Mouse (Mus musculus) left cerebral cortex, postnatal 14 days (tissue): Measurements from ENCODE around the gene Ccdc153. TPM values are rescaled to one million over a fixed set of nuclear protein-coding genes. Genes with fewer than 3 reads are reported as not detected.
A peak's percentile ranks its signal among the peaks of the same experiment; 100 is the strongest.

Experiments
- DNase-seq, 2 experiments: peaks; one replicate each; pipeline ENCODE4 v3.0.0; 2021 to 2022; ENCODE audit warnings: low spot score in 2 of 2, mixed read lengths in 1 of 2
- intact Hi-C: fragments of 180-260 bp; cut with DNase I; formaldehyde crosslinking; loops from one replicate; pipeline ENCODE4 v1.15.1; 2025
- long read RNA-seq, 2 experiments: library from polyadenylated mRNA; stranded (forward); transcript quantifications; one replicate each; pipeline ENCODE4 v2.0.0; 2021
- total RNA-seq, 2 experiments: library from RNA; stranded (reverse); gene quantifications; 2 replicates each; pipeline ENCODE4 v1.2.3; 2021

Gene Ccdc153
- 1 to 10 TPM; 1.2 to 1.4 TPM for total RNA-seq
- long read RNA-seq, experiment 1: 0 reads
- long read RNA-seq, experiment 2: 0 reads

DNA sequence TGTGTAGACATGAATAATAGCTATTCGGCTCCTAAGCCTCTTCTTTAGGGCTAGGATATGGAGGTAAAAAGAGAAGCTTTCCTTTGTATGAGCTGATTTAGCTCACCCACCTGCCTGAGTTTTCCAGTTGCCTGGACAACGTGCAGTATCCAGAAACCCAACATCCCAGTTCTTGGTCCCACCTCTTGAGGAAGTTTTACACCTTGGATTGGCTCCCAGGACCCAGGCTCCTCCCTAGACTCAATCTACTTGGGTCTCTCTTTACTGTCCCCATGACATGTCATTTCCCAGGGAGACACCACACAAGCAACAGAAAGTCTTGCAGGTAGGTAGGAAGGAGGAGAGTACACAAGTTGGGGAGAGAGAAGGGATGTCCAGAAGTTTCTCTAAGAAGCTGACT, at the start of gene Ccdc153:
Gene Ccdc153, plus strand, starts transcription at position 278 of the 400 bp plus-strand sequence.
- peak in 1 of 2 experiments; percentile 55 for DNase-seq
- intact Hi-C loops: no loop called here

DNA sequence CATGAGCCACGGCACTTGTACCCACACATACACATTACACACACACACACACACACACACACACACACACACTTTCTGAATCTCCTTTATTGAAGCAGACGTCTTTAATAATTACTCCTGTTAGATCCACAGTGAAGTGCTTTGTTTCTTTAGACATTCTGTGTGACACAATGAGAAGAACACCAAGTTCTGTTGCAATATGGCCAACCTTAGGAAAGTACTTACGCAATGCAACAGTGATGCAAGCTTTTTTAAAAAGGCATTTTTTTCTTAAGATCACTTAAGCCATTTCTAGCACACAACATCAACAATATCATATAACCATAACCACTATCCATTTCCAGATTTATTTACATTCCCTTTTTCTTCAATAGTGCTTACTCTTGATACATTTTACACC, 49.3 kb upstream of the Ccdc153 start:
- no peak for DNase-seq
- intact Hi-C loops: no loop called here

DNA sequence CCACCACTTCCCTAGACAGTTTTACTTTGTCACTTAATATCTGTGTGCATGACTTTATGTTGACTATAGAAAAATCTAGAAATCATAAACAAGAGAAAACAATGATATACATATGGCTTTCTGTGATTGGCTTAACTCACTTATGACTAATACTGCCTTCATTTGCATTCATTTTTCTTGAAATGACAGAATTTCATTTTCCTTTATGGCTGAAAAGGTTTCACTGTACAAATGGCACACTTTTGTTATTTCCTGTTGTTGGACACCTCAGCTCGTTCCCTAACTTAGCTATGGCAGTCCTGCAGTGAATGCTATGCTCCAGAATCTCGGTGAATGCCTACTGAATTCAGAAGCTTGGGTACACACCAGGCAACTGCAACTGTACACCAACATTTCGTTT, 48.2 kb upstream of the Ccdc153 start:
- DNase-seq: no peak
- intact Hi-C loops: no loop called here

DNA sequence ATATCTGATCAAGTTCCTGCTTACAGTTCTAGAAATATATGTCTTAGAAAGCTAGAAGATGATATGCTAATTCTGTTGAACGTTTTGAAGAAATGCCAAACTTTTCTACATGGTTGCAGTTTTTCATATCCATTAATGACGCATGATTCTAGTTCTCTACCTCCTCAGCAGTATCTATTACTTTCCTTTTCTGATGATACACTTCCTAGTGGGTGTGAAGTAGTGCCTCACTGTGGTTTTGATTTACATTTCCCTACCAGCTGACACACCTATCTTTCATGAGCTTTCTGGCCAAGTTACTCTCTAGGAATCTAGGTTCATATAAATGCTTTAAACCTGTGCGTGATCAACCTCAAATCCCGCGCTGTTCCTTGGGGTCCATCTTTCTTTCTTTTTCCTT, 47.7 kb upstream of the Ccdc153 start:
- intact Hi-C loops: no loop called here
- no peak for DNase-seq

DNA sequence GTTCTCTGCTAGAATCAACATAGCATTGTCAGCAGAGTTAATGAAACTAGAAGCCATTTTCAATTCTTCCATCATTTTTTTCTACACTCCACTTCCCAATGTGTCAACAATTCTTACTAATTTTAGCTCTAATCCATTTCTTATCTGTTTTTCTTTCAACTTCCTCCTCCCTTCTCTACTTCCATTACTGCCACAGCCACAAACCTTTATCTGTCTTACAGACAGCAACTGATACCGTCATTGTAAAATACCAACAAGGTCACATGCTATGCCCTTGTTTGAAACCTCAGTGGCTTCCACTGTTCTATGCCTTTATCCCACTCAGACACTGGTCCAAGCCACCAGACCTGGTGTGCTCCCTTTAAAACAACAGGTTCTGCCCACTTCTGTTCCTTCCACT, 46.5 kb upstream of the Ccdc153 start:
- intact Hi-C loops: no loop called here
- DNase-seq: no peak

DNA sequence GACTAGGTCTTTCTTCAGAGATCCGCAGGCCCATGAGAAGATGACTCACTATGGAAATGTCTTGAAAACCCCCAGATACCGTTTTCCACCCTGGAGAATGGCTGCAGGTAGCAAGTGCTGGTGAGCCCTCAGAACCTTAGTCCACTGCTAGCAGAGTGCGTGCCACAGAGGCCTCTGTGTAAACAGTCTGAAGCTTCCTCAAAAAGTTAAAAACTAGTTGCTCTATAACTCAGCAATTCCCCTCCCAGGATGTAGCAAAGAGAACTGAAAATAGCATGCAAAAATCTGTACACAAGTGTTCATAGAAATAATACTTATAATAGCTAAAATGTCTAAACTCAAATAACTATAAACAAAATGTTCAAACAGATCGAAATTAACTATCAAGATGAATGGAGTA, 44.1 kb upstream of the Ccdc153 start:
- intact Hi-C loops: no loop called here
- DNase-seq: no peak

DNA sequence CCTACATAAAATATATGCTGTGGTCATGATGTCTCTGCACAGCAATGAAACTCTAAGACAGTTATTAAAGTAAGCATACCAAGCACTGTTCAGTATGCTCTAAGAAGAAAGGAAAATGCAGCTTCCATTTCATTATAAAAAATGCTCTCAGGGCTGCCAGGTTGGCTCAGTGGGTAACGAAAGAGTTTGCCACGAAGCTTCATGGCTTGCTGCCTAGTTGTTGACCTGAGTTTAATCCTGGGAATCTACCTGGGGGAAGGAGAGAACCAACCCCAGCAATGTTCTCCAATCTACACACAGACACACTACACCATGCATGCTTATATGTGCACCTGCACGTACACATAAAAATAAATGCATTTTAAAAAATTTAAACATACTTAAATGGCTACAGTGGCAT, 41.3 kb upstream of the Ccdc153 start:
- DNase-seq: no peak
- intact Hi-C loops: no loop called here

DNA sequence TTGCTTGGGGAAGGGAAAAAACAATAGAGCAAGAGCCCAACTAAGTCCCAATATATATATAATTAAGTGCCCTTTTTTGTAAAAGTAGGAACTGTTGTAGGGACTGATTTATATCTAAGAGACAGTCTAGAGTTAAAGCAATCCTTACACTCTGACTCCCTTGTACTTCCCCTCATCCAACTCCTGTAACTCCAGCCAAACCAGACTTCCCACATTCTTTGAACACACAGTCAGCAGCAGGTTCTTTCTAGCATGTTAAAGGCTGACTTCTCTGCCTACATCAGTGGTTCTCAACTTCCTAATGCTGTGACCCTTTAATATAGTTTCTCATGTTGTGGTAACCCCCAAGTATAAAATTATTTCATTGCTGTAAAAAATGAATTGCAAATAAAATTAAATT, 40.9 kb upstream of the Ccdc153 start:
- DNase-seq: no peak

DNA sequence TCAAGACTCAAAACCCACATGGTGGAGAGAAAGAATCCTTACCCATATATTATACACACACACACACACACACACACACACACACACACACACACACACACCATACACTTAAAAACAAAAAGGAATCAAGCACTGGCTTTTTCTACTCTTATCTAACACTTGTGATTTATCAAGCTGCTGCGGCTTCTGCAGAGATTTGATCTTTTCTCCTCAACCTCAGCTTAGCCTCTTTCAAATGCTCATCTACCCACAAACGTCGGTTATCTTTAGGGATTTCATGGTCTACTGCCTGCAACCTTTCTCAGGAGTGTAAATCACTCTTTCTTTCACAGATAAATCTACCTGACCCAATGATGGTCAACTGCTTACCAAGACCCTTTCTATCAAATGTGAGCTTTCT, 40.0 kb upstream of the Ccdc153 start:
- intact Hi-C loops: no loop called here
- DNase-seq: no peak

More for the DNA sequence above, 40.9 kb upstream of the Ccdc153 start:
- intact Hi-C loops: no loop called here

DNA sequence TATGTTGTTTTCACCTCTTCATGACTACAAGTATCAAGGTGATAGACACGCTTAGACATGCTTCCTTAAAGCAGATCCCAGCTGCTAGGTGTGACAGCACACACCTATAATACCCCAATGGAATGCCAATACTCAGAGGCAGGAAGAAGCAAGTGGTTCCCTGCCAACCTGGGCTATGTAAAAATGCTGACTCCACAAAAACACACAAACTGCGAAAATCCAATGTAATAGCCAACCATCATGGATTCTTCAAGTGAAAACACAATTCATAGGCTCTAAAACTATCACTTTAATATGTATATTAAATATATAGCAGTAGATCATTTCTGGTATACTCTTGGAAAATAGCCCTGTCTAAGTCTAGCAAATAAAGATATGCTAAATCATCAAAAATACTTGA, 32.6 kb upstream of the Ccdc153 start:
- no peak for DNase-seq
- intact Hi-C loops: no loop called here

DNA sequence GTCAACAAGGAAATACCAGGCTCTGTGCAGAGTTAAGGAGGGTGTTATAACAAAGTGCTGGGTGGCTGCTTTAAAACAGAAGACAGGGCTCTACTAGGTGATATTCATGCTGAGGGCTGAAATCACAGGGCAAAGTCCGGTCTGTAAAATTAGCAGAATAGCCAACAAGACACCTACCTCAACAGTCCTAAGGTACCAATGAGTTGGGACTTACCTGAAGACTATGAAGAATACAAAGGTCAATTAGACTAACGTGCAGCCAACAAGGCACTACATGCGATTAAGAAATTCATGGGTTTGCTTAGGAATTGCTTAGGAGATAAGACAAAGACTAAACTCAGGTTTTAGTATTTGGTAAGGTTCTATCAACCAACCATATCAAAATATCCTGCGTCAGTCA, 31.1 kb upstream of the Ccdc153 start:
- intact Hi-C loops: no loop called here
- DNase-seq: no peak

DNA sequence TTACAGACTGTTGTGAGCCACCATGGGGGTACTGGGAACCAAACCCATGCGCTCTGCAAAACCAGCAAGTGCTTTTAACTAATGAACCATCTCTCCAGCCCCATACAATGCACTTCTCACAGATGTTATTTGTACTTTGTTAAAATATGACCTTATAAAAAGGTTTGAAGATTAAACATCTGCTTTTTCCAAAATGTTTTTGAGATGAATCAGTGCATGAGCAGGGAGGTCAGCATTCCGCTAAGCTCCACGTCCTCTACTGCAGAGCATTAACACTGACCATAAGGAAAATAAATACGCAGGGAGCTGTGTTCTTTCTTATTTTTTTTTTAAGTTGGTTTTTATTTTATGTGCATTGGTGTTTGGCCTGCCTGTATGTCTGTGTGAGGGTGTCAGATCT, 28.1 kb upstream of the Ccdc153 start:
- DNase-seq: no peak
- intact Hi-C loops: no loop called here

DNA sequence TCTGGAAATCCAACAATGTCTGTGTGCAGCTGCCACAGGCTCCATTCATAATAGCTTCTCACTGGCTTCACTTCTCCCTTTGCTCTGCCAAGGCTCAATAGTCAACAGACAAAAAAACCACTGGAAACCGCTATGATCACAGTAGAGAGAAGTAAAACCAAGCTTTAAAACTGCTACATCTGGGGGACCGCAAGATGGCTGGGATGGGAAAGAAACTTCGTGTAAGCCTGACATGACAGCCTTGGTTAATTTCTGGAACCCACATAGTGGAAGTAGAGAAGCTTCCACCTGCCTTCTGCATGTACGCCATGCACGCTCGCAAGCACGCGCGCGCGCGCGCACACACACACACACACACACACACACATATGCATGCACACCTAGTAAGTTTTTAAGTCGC, 26.9 kb upstream of the Ccdc153 start:
- DNase-seq: no peak

DNA sequence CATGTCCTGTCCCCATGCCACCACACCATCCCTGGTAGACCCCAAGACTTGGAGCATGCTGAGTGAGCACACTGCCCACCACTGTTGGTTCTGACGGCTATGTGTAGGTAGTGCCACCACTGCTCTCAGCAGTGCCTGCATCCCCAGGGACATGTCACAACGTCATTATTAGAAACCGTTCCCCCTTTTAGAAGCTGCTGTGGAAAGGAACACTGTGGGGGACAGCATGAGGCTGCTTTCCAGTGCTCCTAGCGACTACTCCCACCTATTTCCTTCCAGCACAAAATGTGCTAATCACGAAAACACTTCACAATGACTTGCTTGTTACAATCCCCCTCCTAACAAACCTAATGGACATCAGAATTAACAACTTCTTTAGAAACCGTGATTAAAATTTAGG, 14.5 kb upstream of the Ccdc153 start:
- intact Hi-C loops: no loop called here
- peak; percentile 19 to 51 for DNase-seq

More for the DNA sequence above, 26.9 kb upstream of the Ccdc153 start:
- intact Hi-C loops: no loop called here

DNA sequence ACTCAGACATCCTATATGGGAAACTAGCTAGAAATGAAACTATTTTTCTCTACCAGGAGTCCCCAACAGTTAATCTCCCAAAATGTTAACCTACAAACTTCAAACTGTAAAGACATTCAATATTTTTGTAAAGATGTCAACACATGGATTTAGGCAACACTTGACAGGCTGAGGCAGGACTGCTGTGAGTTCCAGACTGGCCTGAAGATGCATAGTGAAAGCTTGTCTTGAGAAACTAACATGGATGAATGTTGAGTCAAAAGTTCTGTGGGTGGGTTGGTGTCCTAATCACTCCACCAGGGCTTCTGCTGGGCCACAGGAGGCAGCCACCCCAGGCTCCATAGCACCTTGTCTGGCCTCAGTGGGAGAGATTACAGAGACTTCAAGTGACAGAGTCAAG, 8.9 kb upstream of the Ccdc153 start:
- intact Hi-C loops: loop anchor here (10.0 kb wide), 3 partner anchors 47 to 247 kb away; no protein-coding TSS in a partner anchor

DNA sequence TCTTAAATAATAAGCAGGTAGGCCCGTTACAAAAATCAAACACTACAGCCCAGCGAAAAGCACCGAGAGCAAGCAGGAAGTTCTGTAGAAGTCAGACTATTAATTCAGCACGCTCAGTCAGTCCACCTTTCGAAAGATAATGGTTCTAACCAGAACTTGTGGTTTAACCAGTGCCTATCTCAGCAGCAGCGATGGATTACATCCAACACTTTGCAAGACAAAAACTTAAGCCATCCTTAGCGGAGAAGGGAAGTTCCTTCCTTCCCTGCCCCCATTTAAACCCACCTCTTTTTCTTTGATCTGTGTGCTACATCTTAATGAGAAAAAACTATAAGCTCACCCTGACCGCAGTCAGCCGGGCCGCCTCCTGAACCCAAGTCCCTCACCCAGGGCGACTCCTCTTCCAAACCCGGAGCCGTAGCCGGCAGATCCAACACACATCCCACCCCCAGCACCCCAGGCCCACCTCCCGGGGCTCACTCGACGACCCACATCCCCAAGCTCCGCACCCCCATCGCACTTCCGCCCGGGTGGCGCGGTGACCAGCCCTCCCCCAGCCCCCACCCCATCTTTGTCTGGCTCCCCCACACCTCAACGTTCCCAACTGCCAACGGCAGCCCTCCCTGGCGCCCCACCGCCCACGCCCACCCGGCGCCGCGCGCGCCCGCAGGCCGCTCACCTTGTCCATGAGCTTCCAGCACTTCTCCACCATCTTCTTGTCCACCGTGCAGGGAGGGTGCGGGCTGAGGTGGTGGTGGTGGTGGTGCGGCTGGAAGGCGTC, 7.3 kb upstream of the Ccdc153 start:
- intact Hi-C loops: loop anchor here (10.0 kb wide), 3 partner anchors 48 to 248 kb away; no protein-coding TSS in a partner anchor
- no peak for DNase-seq

More for the DNA sequence above, 8.9 kb upstream of the Ccdc153 start:
- no peak for DNase-seq

DNA sequence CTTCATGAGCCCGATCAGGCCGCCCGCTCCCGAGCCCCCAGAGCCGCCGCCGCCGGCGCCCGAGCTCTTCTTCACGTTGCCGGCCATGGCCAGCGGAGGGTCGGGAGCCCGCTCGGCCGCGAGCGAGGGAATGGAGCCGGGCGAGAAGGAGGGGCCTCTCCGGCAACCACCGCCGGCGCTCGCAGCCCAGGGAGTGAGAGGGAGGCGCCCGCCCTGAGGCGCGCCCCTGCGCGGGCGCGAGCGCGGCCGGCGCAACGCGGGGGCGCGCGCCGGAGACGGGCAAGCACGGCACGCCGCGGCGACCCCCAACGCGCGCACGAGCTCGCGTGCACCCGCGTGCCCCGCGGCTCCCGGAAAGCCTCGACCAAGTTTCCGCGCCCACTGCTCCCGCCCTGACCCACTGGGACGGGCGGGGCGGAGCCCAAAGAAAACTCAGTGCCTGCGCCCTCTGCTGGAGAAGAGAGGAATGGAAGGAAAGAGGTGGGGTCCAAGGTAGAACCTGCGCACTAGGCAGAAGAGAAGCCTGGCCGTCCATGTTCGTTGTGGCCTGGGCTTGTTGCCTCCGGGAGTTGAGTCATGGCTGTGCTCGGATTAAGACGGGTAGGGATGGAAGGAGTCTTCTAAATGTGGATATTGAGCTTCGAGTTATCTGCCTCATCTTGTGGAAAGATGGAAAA, 6.5 kb upstream of the Ccdc153 start, which contains the start of gene Cbl:
Gene Cbl, minus strand, starts transcription at position 248 of the 677 bp plus-strand sequence.
- DNase-seq: peak; percentile 99 to 100
- intact Hi-C loops: loop anchor here (10.0 kb wide), 3 partner anchors 49 to 249 kb away; no protein-coding TSS in a partner anchor

DNA sequence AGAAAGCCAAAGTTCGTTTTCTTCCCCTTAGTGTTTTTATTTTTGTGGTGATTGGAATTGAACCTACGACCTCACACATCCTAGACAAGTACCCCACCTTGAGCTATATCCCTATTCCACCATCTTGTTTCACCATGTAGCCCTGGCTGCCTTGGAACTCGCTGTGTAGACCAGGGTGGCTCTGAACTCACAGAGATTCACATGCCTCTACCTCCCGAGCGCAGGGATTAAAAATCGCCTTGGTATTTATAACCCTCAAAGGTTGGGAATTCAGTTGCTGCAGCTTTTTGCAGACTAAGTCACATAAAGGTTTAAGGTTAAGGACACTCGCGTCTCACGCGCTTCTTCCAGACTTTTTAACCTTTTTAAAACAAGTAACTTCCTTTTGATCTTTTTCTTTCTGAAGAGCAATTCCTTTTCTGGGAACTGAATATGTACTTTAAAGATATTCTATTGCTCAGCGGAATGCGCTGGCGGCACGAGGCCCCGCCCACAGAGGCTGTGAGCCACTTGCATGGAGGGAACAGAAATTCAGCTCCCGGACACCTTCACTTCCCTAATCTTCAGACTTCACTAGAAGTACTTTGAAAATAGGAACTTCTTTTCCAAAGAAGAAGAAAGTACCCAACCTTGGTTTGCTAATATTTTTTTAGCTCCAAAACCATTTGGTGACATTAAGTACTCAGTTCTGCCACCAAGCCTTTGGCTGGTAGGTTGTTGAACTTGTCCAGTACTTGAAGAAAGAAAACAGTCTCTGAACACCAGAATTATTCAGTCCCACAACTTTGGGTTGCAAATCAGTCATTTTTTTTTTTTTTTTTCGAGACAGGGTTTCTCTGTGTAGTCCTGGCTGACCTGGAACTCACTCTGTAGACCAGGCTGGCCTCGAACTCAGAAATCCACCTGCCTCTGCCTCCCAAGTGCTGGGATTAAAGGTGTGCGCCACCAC, 5.7 kb upstream of the Ccdc153 start:
- intact Hi-C loops: loop anchor here (10.0 kb wide), 3 partner anchors 50 to 250 kb away; no protein-coding TSS in a partner anchor
- peak; percentile 42 to 46 for DNase-seq

DNA sequence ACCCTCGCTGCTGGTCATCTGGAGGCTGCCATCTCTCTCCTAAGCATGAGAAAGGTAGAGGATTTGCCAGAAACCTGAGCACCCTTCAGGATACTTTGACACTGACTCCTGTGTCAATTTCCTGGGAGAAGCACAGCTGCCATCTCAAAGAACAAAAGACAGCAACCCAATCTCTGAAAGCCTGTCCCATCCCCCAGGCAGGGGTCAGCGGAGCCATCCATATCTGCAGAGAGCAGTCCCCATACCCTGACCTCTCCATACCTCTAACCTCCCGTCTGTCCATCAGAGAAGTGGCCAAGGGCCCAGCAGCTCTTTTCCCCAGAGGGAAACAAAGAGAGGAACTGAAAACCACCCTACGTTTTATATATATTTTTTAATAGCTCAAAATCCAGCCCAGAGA, 3.9 kb upstream of the Ccdc153 start:
- intact Hi-C loops: loop anchor here (10.0 kb wide), 3 partner anchors 52 to 252 kb away; no protein-coding TSS in a partner anchor
- no peak for DNase-seq
